Mouse (Mus musculus): ENCODE measurements at regions not wholly inside any gene's neighbourhood (a gene's known extent, or its start where the extent isn't known, plus 50 kb on each side); places are given as distances from the start of the nearest gene placed in this dataset. TPM values are rescaled to one million over a fixed set of nuclear protein-coding genes. Genes with fewer than 3 reads are reported as not detected.

DNA sequence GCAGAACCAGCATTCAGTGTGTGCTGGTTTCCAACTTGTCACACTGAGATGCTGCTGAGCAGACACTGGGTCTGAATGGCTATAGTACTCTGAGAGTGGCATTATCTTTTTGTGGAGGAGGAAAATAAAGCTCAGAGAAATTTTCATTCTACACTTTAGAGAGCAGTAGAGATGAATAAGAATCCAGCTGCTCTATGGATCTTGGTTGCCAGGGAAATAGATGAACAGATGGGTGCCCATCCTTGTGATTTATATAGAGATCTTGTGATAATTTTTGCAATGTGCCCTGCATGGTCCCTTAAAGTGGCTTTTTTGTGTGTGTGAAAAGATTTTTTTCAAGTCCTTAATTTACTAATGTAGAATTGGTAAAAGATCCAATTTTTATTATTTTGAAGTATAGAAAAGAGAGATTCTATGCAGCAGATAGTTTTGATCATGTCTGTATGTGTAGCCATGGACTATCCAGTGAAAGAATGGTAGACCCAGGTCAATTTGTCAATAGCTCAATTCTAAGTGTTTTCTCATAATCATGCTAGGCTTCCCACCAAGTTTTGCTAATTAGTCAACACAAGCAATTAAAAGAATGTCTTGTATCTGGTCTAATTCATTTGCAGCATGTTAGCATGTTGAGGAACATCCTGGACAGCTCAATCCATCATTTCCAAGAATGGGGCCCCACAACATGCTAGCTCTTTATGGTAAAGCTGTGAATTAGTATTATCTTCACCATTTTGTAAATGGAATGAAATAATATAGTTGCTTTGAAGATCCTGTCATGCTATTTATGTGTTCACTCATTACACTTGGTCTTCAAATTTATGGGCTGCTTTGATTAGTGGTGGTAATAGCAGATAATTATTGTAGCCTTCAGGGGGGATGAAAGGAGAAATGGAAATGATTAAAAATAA is 184.7 kb downstream of the Snx13 start:
- no peak overlapping the region for H3K4me3 ChIP-seq (replicated peaks)

DNA sequence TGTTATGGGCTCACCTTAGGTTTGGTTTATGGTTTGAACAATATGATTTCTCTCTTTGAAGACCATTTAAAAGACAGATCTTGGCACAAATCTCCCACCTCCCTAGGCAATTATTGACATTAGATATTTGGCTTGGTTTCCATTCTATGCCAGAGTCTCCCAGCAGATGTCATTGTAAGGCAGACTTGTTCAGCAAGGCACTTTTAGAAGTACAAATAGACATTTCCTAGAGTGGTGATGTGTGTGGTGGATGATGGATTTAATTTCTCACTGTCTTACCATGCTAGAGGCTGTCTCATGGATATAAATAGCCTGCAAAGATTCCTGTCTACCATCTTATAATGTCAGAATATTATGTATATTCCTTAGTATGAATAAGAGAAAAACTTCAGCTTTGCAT is 173.4 kb downstream of the Snx13 start:
- H3K4me2 ChIP-seq (replicated peaks): no peak overlapping the region
- H3K9me3 ChIP-seq (replicated peaks): no peaks in the 10 kb centered on the region
- no peak overlapping the region for H3K4me3 ChIP-seq (replicated peaks)
- H3K36me3 ChIP-seq: no peaks in the 10 kb centered on the region
- no peak overlapping the region for H3K27ac ChIP-seq (replicated peaks)
- no peaks in the 10 kb centered on the region for H3K4me1 ChIP-seq
- ATAC-seq (ENCODE audit: insufficient number of reproducible peaks, low FRiP score, low TSS enrichment, low read depth): no peak
- H3K9ac ChIP-seq: no peak overlapping the region
- H3K27me3 ChIP-seq: no peaks in the 10 kb centered on the region

More for the DNA sequence above, 184.7 kb downstream of the Snx13 start:
- no peak overlapping the region for H3K9ac ChIP-seq
- H3K4me1 ChIP-seq: no peaks in the 10 kb centered on the region
- H3K9me3 ChIP-seq (replicated peaks): no peaks in the 10 kb centered on the region
- H3K27ac ChIP-seq (replicated peaks): no peak overlapping the region
- H3K27me3 ChIP-seq: no peaks in the 10 kb centered on the region
- no peak for ATAC-seq (ENCODE audit: insufficient number of reproducible peaks, low FRiP score, low TSS enrichment, low read depth)
- H3K4me2 ChIP-seq (replicated peaks): no peak overlapping the region
- H3K36me3 ChIP-seq: no peaks in the 10 kb centered on the region

- Histone ChIP-seq H3K4me1 (no peaks in the 10 kb centered on the region), H3K36me3 (no peaks in the 10 kb centered on the region), H3K9me3 (replicated peaks) (no peaks in the 10 kb centered on the region), H3K9ac (no peak overlapping the region), H3K4me2 (replicated peaks) (no peak overlapping the region), H3K27ac (replicated peaks) (no peak overlapping the region), H3K27me3 (no peaks in the 10 kb centered on the region), H3K4me3 (replicated peaks) (no peak overlapping the region)
- ATAC-seq (ENCODE audit: insufficient number of reproducible peaks, low FRiP score, low TSS enrichment, low read depth): no peak
Measured at GRCm38 (mm10) chr12:35220002-35220401, 173.0 kb downstream of the Snx13 start.

GRCm38 (mm10) chr12:35216725-35217124 is 169.7 kb downstream of the Snx13 start:
- H3K9me3 ChIP-seq (replicated peaks): no peaks in the 10 kb centered on the region
- no peak overlapping the region for H3K9ac ChIP-seq
- H3K36me3 ChIP-seq: no peaks in the 10 kb centered on the region
- ATAC-seq (ENCODE audit: insufficient number of reproducible peaks, low FRiP score, low TSS enrichment, low read depth): no peak
- no peak overlapping the region for H3K27ac ChIP-seq (replicated peaks)
- no peaks in the 10 kb centered on the region for H3K27me3 ChIP-seq
- H3K4me3 ChIP-seq (replicated peaks): no peak overlapping the region
- H3K4me1 ChIP-seq: no peaks in the 10 kb centered on the region
- no peak overlapping the region for H3K4me2 ChIP-seq (replicated peaks)
- WGBS: 57% methylated on average over 2 of the region's 2 CpGs

GRCm38 (mm10) chr12:35209399-35209798 is 162.4 kb downstream of the Snx13 start:
- ATAC-seq (ENCODE audit: insufficient number of reproducible peaks, low FRiP score, low TSS enrichment, low read depth): no peak
- Histone ChIP-seq H3K27ac (replicated peaks) (no peak overlapping the region), H3K4me1 (no peaks in the 10 kb centered on the region), H3K4me3 (replicated peaks) (no peak overlapping the region), H3K9me3 (replicated peaks) (no peaks in the 10 kb centered on the region), H3K4me2 (replicated peaks) (no peak overlapping the region), H3K27me3 (no peaks in the 10 kb centered on the region), H3K9ac (no peak overlapping the region), H3K36me3 (no peaks in the 10 kb centered on the region)

DNA sequence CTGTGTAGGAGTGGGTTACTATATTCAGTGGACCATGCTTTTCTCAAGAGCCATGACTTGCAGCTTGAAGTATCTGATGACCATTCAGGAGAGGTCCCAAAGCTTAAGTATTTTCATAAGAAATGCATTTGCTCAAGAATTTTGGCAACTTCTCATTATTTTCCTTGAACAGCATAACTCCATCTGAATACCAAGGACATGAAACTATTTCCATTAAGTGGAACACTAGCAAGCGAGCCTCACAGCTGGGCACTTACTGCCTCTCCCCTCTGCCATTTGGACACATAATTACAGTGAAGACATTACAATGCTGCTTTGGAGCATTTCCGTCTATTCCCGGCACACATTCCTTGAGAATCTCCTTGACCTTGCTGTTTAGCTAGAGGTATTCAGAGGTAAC is 160.6 kb downstream of the Snx13 start:
- Histone ChIP-seq H3K4me2 (replicated peaks) (no peak overlapping the region), H3K9ac (no peak overlapping the region), H3K9me3 (replicated peaks) (no peaks in the 10 kb centered on the region), H3K4me1 (no peaks in the 10 kb centered on the region), H3K4me3 (replicated peaks) (no peak overlapping the region), H3K27me3 (no peaks in the 10 kb centered on the region), H3K36me3 (no peaks in the 10 kb centered on the region), H3K27ac (replicated peaks) (no peak overlapping the region)
- no peak; the same call in 1 of the 2 replicates for ATAC-seq (ENCODE audit: insufficient number of reproducible peaks, low FRiP score, low TSS enrichment, low read depth)
- WGBS: 61% methylated on average over 3 of the region's 3 CpGs

- H3K9me3 ChIP-seq (replicated peaks): no peaks in the 10 kb centered on the region
- no peak overlapping the region for H3K27ac ChIP-seq (replicated peaks)
- ATAC-seq (ENCODE audit: insufficient number of reproducible peaks, low FRiP score, low TSS enrichment, low read depth): no peak
Measured at GRCm38 (mm10) chr12:35203398-35203797, 156.4 kb downstream of the Snx13 start.

DNA sequence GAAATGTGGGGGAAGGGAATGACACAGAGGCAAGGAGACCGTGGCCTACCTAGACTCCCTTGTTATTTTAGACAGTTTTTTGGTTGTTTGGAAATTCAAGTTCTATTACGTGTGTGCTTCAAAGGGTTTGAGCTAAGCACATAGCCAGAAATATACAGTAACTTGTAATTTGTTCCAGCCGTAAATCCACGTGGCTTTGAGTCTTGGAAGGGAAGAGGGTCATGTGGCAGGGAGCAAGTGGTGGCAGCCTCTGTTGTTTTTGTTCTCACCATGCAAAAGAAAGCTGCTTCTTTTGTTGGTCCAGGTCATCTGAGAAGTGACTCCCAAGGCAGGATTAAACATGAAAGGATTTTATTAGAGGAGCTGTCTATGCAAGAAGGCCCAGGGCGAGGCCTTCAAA is 153.1 kb downstream of the Snx13 start:
- peak; percentile 49; the same call in 1 of the 2 replicates for ATAC-seq (ENCODE audit: insufficient number of reproducible peaks, low FRiP score, low TSS enrichment, low read depth)
- 0 out of 2 replicates have a peak overlapping the region, but pooled peaks have one; percentile 45 for H3K27ac ChIP-seq (replicated peaks)
- no peaks in the 10 kb centered on the region for H3K36me3 ChIP-seq
- no peak overlapping the region for H3K4me3 ChIP-seq (replicated peaks)
- WGBS: 27% methylated on average over 5 of the region's 5 CpGs
- H3K4me1 ChIP-seq: no peaks in the 10 kb centered on the region; the same call in 1 of the 2 replicates
- H3K9ac ChIP-seq: no peak overlapping the region
- no peaks in the 10 kb centered on the region for H3K27me3 ChIP-seq
- no peaks in the 10 kb centered on the region for H3K9me3 ChIP-seq (replicated peaks)
- H3K4me2 ChIP-seq (replicated peaks): no peak overlapping the region

More at GRCm38 (mm10) chr12:35203398-35203797, 156.4 kb downstream of the Snx13 start:
- no peaks in the 10 kb centered on the region for H3K27me3 ChIP-seq
- no peak overlapping the region for H3K4me3 ChIP-seq (replicated peaks)
- H3K4me2 ChIP-seq (replicated peaks): no peak overlapping the region
- H3K36me3 ChIP-seq: no peaks in the 10 kb centered on the region
- no peaks in the 10 kb centered on the region; the same call in 1 of the 2 replicates for H3K4me1 ChIP-seq
- H3K9ac ChIP-seq: no peak overlapping the region
- 44% methylated on average over 1 of the region's 1 CpGs for WGBS

Small RNA genes lying in the stretch of these regions (microRNA-seq; reads per million reads assigned to microRNA genes)
- not detected for gene Gm44396 (ENCODE audit: borderline number of aligned reads)
